Mouse (Mus musculus) hindbrain, embryonic 16.5 days (tissue): ENCODE results near the gene Ube2e1. TPM values are rescaled to one million over a fixed set of nuclear protein-coding genes. Genes with fewer than 3 reads are reported as not detected.
"Not testable (repeated sequence)": the region's sequence is repeated elsewhere in the genome, so short reads cannot be mapped to it uniquely, and the experiment has no call there.

Experiments
- ATAC-seq: fragments of 200-750 bp; cut with Nextera tagmentation; 2 replicates; pipeline ENCODE4 v1.8.0; 2017; ENCODE audit warnings: moderate TSS enrichment, moderate library complexity
- H3K27ac ChIP-seq: fragments of 300-500 bp; sonication (generic); 2 replicates; pipeline ENCODE4 v1.5.1; 2014; ENCODE audit warnings: low read depth, mild to moderate bottlenecking, control low read depth, low read length, moderate library complexity
- H3K27me3 ChIP-seq: fragments of 300-500 bp; sonication (generic); replicated peaks from 2 replicates; pipeline ENCODE4 v1.6.1; 2014; ENCODE audit warnings: low read length; ENCODE audit not compliant: control insufficient read depth, insufficient read depth
- H3K36me3 ChIP-seq: fragments of 300-500 bp; sonication (generic); 2 replicates; pipeline ENCODE4 v1.6.1; 2014; ENCODE audit warnings: mild to moderate bottlenecking, low read length, moderate library complexity, mixed read lengths; ENCODE audit not compliant: control insufficient read depth, insufficient read depth
- H3K4me1 ChIP-seq: fragments of 300-500 bp; sonication (generic); 2 replicates; pipeline ENCODE4 v1.6.1; 2014; ENCODE audit warnings: low read depth, low read length; ENCODE audit not compliant: control insufficient read depth, insufficient read depth
- H3K4me2 ChIP-seq: fragments of 300-500 bp; sonication (generic); 2 replicates; pipeline ENCODE4 v1.6.1; 2014; ENCODE audit warnings: mild to moderate bottlenecking, low read length, control low read depth, moderate library complexity
- H3K4me3 ChIP-seq: fragments of 300-500 bp; sonication (generic); 2 replicates; pipeline ENCODE4 v1.5.1; 2014; ENCODE audit warnings: mild to moderate bottlenecking, low read length, control low read depth, moderate library complexity
- H3K9ac ChIP-seq: fragments of 300-500 bp; sonication (generic); 2 replicates; pipeline ENCODE4 v1.6.1; 2014; ENCODE audit warnings: low read depth, mild to moderate bottlenecking, control low read depth, low read length, moderate library complexity
- H3K9me3 ChIP-seq: fragments of 300-500 bp; sonication (generic); 2 replicates; pipeline ENCODE4 v1.6.1; 2014; ENCODE audit warnings: mild to moderate bottlenecking, low read length, moderate library complexity; ENCODE audit not compliant: control insufficient read depth
- WGBS: fragments of 180-500 bp; shearing (Covaris S2); extraction: QIAGEN DNeasy Blood & Tissue Kit; methylation state at CpG from one replicate; pipeline ENCODE4 v1.1.7; 2014; 5-methylcytosine and 5-hydroxymethylcytosine counted together
- polyA plus RNA-seq: library from polyadenylated mRNA; unstranded; fragments of >200 nt; fragmentation: Nextera tagmentation; extraction: Ambion mirVana; gene quantifications from 2 replicates; pipeline ENCODE4 v1.2.1, GENCODE M21; 2015

Gene Ube2e1
- polyA plus RNA-seq, 1 experiment from 2014 or later, result 201 TPM

DNA sequence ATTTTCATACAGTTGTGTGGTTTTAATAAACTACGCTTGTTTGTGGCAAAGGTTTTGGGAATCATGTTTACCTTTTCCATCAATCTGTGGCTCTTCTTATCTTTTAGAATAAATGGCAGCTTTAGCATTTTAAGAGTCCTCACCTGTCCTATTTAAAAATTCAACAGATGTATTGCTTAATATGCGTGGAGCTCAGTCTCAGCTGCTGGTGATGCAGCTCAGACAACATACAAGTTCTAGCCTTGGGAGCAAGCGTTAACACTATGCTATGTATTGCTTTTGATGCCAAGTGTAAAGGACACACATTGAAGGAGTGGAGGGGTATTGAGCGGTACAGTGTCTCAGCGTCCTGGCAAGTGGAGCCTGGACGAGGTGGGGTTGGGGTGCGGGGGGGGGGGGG is 60.0 kb downstream of the Ube2e1 start:
- peak overlapping the region; percentile 74; the same call in 1 of the 2 replicates for H3K27ac ChIP-seq

DNA sequence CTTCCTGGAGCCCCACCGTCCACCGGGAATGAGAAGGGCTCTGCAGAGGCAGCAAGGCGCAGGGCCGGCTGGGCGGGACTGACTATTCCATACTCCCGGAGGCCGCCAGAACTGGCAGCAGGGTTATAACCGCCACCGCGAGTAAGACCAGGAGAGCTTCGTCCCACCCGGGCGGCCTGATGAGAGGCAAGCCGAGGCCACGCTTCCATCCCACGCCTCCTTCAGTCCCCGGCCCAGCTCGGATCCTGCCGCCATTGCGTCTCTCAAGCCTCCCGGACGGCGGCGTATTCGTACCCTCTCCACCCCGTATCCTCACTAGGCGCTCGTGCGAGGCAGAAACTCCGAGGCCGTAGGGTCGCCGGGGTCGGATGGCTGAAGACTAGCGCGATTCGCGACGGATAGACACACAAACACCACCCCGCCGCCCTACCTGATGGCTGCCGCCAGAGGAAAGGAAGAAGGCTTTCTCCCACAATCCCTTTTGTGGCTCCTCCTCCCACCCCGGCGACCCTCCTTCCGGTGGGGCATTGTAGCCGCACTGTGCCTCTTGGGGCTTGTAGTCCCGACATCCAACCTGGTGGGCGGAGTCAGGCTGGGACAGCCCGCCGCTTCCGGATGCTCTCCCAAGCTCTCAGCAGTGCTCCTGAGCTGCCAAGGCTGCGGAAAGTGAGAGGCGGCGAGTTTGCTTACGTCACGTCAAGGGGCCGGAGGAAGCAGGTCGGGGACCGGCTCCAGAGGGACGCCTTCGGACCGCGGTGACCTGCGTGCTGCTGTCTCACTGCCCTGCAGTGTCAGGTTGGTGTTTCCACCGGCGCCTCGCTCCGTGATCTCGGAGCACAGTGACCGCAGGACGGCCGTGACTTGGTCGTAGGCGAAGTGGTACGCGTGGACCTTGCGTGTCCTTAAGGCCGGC is 60.9 kb downstream of the Ube2e1 start, which contains the start of the genes Nkiras1 and Rpl15:
Gene Nkiras1, plus strand, starts transcription at position 608 of the 913 bp plus-strand sequence.
Gene Rpl15, minus strand, starts transcription at position 863 of the 913 bp plus-strand sequence.
- no peaks in the 10 kb centered on the region for H3K27me3 ChIP-seq
- peaks cover 18% of the 10 kb centered on the region for H3K36me3 ChIP-seq
- H3K9ac ChIP-seq, result peak within 1 kb of the TSS; percentile 92
- H3K9me3 ChIP-seq, result no peaks in the 10 kb centered on the region
- H3K4me2 ChIP-seq, result peak within 1 kb of the TSS; percentile 82
- under 1% methylated on average over 69 of the region's 78 CpGs for WGBS
- H3K4me1 ChIP-seq, result peaks cover 14% of the 10 kb centered on the region
- peak within 1 kb of the TSS; percentile 88 for H3K27ac ChIP-seq
- H3K4me3 ChIP-seq, result peak within 1 kb of the TSS; percentile 76
- ATAC-seq, result peak; percentile 99

More for the DNA sequence above, 60.0 kb downstream of the Ube2e1 start:
- peak overlapping the region; percentile 77 for H3K9ac ChIP-seq
- H3K36me3 ChIP-seq, result peaks cover 15% of the 10 kb centered on the region
- H3K4me3 ChIP-seq, result peak overlapping the region; percentile 76
- no peaks in the 10 kb centered on the region for H3K27me3 ChIP-seq
- no peak for ATAC-seq
- H3K4me1 ChIP-seq, result peaks cover 14% of the 10 kb centered on the region
- peak overlapping the region; percentile 56 for H3K4me2 ChIP-seq
- H3K9me3 ChIP-seq, result no peaks in the 10 kb centered on the region
- 3% methylated on average over 6 of the region's 7 CpGs for WGBS

- 0% methylated on average over 18 of the region's 24 CpGs for WGBS
- peaks cover 14% of the 10 kb centered on the region for H3K4me1 ChIP-seq
- peak overlapping the region; percentile 92 for H3K9ac ChIP-seq
- peak; percentile 0; the same call in 1 of the 2 replicates for ATAC-seq
- not testable (repeated sequence) for H3K9me3 ChIP-seq, H3K27me3 ChIP-seq
- peaks cover 18% of the 10 kb centered on the region for H3K36me3 ChIP-seq
- H3K4me3 ChIP-seq, result peak overlapping the region; percentile 76
- peak overlapping the region; percentile 82 for H3K4me2 ChIP-seq
- peak overlapping the region; percentile 88 for H3K27ac ChIP-seq
Observed at GRCm38 (mm10) chr14:18269947-18270528, 61.6 kb downstream of the Ube2e1 start.

GRCm38 (mm10) chr14:18263427-18263826 is 68.2 kb downstream of the Ube2e1 start:
- H3K36me3 ChIP-seq, result peaks cover 23% of the 10 kb centered on the region
- WGBS, result 48% methylated on average over 4 of the region's 4 CpGs
- peak; percentile 53; the same call in 1 of the 2 replicates for ATAC-seq

GRCm38 (mm10) chr14:18261203-18261602 is 70.5 kb downstream of the Ube2e1 start:
- 86% methylated on average over 3 of the region's 3 CpGs for WGBS
- ATAC-seq, result no peak

More at GRCm38 (mm10) chr14:18263427-18263826, 68.2 kb downstream of the Ube2e1 start:
- H3K9ac ChIP-seq, result no peak overlapping the region
- no peak overlapping the region for H3K4me3 ChIP-seq
- no peaks in the 10 kb centered on the region for H3K9me3 ChIP-seq
- H3K4me2 ChIP-seq, result no peak overlapping the region
- H3K4me1 ChIP-seq, result peaks cover under 1% of the 10 kb centered on the region; the same call in 1 of the 2 replicates
- no peak overlapping the region for H3K27ac ChIP-seq
- H3K27me3 ChIP-seq, result no peaks in the 10 kb centered on the region

GRCm38 (mm10) chr14:18242638-18243130 is 89.0 kb downstream of the Ube2e1 start:
- no peak overlapping the region for H3K9ac ChIP-seq
- no peak for ATAC-seq
- WGBS, result 89% methylated on average over 21 of the region's 21 CpGs

More at GRCm38 (mm10) chr14:18261203-18261602, 70.5 kb downstream of the Ube2e1 start:
- Histone ChIP-seq H3K4me3 (no peak overlapping the region), H3K36me3 (peaks cover 6% of the 10 kb centered on the region; the same call in 1 of the 2 replicates), H3K27ac (no peak overlapping the region), H3K4me1 (no peaks in the 10 kb centered on the region), H3K4me2 (no peak overlapping the region), H3K27me3 (no peaks in the 10 kb centered on the region), H3K9me3 (no peaks in the 10 kb centered on the region), H3K9ac (no peak overlapping the region)

GRCm38 (mm10) chr14:18241786-18242185 is 89.9 kb downstream of the Ube2e1 start:
- ATAC-seq, result no peak
- Histone ChIP-seq H3K9me3 (no peaks in the 10 kb centered on the region), H3K4me2 (no peak overlapping the region), H3K27me3 (no peaks in the 10 kb centered on the region), H3K4me3 (no peak overlapping the region), H3K27ac (no peak overlapping the region), H3K9ac (no peak overlapping the region), H3K4me1 (no peaks in the 10 kb centered on the region), H3K36me3 (no peaks in the 10 kb centered on the region)
- 84% methylated on average over 4 of the region's 4 CpGs for WGBS

More at GRCm38 (mm10) chr14:18242638-18243130, 89.0 kb downstream of the Ube2e1 start:
- H3K9me3 ChIP-seq, result no peaks in the 10 kb centered on the region
- H3K36me3 ChIP-seq, result no peaks in the 10 kb centered on the region
- H3K4me1 ChIP-seq, result no peaks in the 10 kb centered on the region
- no peaks in the 10 kb centered on the region for H3K27me3 ChIP-seq
- no peak overlapping the region for H3K4me2 ChIP-seq
- no peak overlapping the region for H3K27ac ChIP-seq
- no peak overlapping the region for H3K4me3 ChIP-seq

GRCm38 (mm10) chr14:18240132-18240531 is 91.5 kb downstream of the Ube2e1 start:
- Histone ChIP-seq H3K9me3 (no peaks in the 10 kb centered on the region), H3K4me2 (no peak overlapping the region), H3K27ac (no peak overlapping the region), H3K36me3 (no peaks in the 10 kb centered on the region), H3K4me3 (no peak overlapping the region), H3K4me1 (no peaks in the 10 kb centered on the region), H3K9ac (no peak overlapping the region), H3K27me3 (no peaks in the 10 kb centered on the region)
- ATAC-seq, result no peak
- WGBS, result 74% methylated on average over 7 of the region's 7 CpGs
